Mouse (Mus musculus) lung, adult 2 months (tissue): ENCODE data around the gene Ankrd9. TPM values are rescaled to one million over a fixed set of nuclear protein-coding genes. Genes with fewer than 3 reads are reported as not detected.
A peak's percentile ranks its signal among the peaks of the same experiment; 100 is the strongest.

Experiments used
- DNase-seq: peaks from one replicate; pipeline ENCODE4 v3.0.0; 2022
- H3K4me1 ChIP-seq: fragments of 200-500 bp; 2 replicates; pipeline ENCODE4 v1.6.1; 2011; ENCODE audit warnings: low read length; ENCODE audit not compliant: control insufficient read depth, insufficient read depth
- H3K4me3 ChIP-seq: fragments of 200-500 bp; replicated peaks from 2 replicates; pipeline ENCODE3; 2011; ENCODE audit warnings: low read depth, mild to moderate bottlenecking, control low read depth, low read length; ENCODE audit errors: extremely low read depth
- CTCF ChIP-seq: fragments of 200-500 bp; IDR thresholded peaks from 2 replicates; pipeline ENCODE4 v1.5.1; 2011; ENCODE audit warnings: mild to moderate bottlenecking, low read length, control low read depth; ENCODE audit not compliant: insufficient read depth
- POLR2A ChIP-seq: fragments of 200-500 bp; IDR thresholded peaks from 2 replicates; pipeline ENCODE4 v1.6.1; 2011; ENCODE audit warnings: low read depth, mild to moderate bottlenecking, control low read depth, low read length, borderline replicate concordance; ENCODE audit errors: extremely low read depth
- WGBS: fragments of 180-500 bp; shearing (Covaris S2); methylation state at CpG from one replicate; pipeline ENCODE4 v1.1.7; 2018; 5-methylcytosine and 5-hydroxymethylcytosine counted together
- polyA plus RNA-seq: library from polyadenylated mRNA; depleted of rRNA; stranded (reverse); fragments of >200 nt; gene quantifications from 2 replicates; pipeline ENCODE4 v1.2.3, GENCODE M21; 2012; rRNA removed

Ankrd9 gene
- polyA plus RNA-seq = 20.6 and 24.5 TPM in 2 replicates

DNA sequence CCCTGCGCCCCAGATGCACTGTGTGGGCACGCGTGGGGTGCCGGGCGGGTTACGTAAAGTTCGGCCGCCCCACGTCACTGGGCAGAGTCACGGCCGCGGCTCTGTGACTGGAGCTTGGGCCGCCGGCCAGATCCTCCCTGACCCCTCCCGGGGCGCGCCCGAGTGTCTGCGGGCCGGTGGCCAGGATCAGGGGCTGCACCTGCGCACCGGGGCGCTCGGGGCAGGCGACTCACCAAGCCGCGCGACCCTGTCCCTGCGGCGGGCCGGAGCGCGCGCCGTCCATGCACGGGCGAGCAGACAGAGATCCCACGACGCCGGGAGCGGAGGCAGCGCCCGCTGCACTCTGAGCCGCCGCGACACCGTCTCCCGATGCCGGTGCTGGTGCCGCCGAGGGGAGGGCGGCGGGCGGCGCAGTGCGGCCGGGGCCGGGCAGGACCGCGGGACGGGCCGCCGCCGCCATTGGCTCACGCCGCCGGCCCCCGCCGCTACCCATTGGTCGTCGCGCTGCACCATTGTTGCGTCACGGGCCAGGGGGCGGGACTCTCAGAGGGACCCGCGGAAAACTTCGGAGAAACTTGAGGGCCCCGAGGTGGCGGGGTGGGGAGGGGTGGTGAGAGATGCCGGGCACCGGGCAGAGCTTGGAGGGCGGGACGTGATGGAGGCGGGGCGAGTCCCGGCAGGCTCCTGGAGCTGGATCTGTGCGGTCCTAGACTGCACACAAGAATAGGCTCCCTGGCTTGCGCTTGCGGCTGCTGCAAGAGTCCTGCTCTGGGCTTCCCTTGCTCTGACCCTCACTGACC is at the start of gene Ankrd9:
TSS of gene Ankrd9 (minus strand) at position 434 of the 800 bp plus-strand sequence.
- peak; percentile 98 for DNase-seq
- peak within 1 kb of the TSS; percentile 79 for H3K4me3 ChIP-seq
- WGBS = under 1% methylated on average over 89 of the region's 90 CpGs
- TF ChIP-seq CTCF = no peak
- TF ChIP-seq POLR2A = peak; percentile 52; the same call in 1 of the 2 replicates
- peaks cover 5% of the 10 kb centered on the region; the same call in 1 of the 2 replicates for H3K4me1 ChIP-seq

GRCm38 (mm10) chr12:111021577-111021976 is 42.7 kb upstream of the Ankrd9 start:
- TF ChIP-seq CTCF = no peak
- no peak for TF ChIP-seq POLR2A
- Histone ChIP-seq H3K4me3 (no peak overlapping the region), H3K4me1 (no peaks in the 10 kb centered on the region)
- no peak for DNase-seq
- 48% methylated on average over 3 of the region's 3 CpGs for WGBS

- WGBS = 30% methylated on average over 1 of the region's 1 CpGs
- Histone ChIP-seq H3K4me3 (no peak overlapping the region), H3K4me1 (no peaks in the 10 kb centered on the region)
- TF ChIP-seq POLR2A (no peak), CTCF (no peak)
- no peak for DNase-seq
These were observed 42.3 kb upstream of the Ankrd9 start for GRCm38 (mm10) chr12:111021138-111021537.

DNA sequence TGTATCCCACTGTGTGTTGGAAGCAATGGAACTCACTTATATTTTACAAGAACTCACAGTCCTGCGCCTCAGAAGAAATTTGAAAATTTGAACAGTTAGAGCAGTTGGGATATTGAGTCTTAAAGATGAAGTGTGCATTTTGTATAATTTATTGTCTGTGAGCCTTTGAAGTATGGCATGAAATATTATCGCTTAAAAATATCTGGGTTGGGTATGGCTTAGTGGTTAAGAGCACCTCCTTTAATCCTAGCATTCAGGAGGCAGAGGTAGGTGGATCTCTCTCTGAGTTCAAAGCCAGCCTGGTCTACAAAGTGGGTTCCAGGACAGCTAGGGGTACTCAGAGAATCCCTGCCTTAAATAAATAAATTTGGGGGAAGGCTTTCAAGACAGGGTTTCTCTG is 40.2 kb upstream of the Ankrd9 start:
- H3K4me3 ChIP-seq = no peak overlapping the region
- WGBS = 90% methylated on average over 2 of the region's 2 CpGs
- no peaks in the 10 kb centered on the region for H3K4me1 ChIP-seq
- TF ChIP-seq CTCF (no peak), POLR2A (no peak)
- no peak for DNase-seq

GRCm38 (mm10) chr12:111018068-111018467 is 39.2 kb upstream of the Ankrd9 start:
- no peak for DNase-seq
- TF ChIP-seq CTCF (no peak), POLR2A (no peak)
- Histone ChIP-seq H3K4me3 (no peak overlapping the region), H3K4me1 (no peaks in the 10 kb centered on the region)
- WGBS = 92% methylated on average over 11 of the region's 11 CpGs

DNA sequence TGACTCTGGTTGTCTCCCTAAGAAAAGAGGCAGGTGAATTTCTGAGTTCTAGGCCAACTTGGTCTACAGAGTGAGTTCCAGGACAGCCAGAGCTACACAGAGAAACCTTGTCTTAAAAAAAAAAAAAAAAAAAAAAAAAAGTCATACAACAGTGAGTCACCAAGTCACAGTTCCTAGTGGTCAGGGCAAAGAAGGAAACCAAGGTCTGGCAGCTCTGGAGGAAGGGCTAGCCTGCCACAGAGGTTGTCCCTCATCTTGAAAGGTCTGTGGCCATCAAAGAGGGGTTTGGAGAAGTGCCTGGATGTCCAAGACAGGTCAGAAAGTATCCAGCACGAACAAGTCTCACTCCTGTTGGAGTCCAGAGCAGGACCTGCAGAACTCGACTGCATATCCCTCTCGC is 38.0 kb upstream of the Ankrd9 start:
- H3K4me1 ChIP-seq = no peaks in the 10 kb centered on the region
- H3K4me3 ChIP-seq = no peak overlapping the region
- DNase-seq = no peak
- WGBS = 79% methylated on average over 3 of the region's 3 CpGs
- no peak for TF ChIP-seq POLR2A
- TF ChIP-seq CTCF = no peak

GRCm38 (mm10) chr12:111009615-111010257 is 30.9 kb upstream of the Ankrd9 start:
- DNase-seq = no peak
- Histone ChIP-seq H3K4me3 (no peak overlapping the region), H3K4me1 (peaks cover 15% of the 10 kb centered on the region)
- 63% methylated on average over 6 of the region's 6 CpGs for WGBS
- no peak for TF ChIP-seq POLR2A
- no peak for TF ChIP-seq CTCF

- DNase-seq = no peak
- Histone ChIP-seq H3K4me3 (no peak overlapping the region), H3K4me1 (peaks cover 15% of the 10 kb centered on the region)
- TF ChIP-seq CTCF (no peak), POLR2A (no peak)
- WGBS = 28% methylated on average over 11 of the region's 11 CpGs
These were observed 30.0 kb upstream of the Ankrd9 start for GRCm38 (mm10) chr12:111008500-111009490.
